Mouse (Mus musculus) intestine, embryonic 16.5 days (tissue): ENCODE measurements around the gene Cdc34. TPM values are rescaled to one million over a fixed set of nuclear protein-coding genes. Genes with fewer than 3 reads are reported as not detected.

ENCODE experiments used
- ATAC-seq: fragments of 200-750 bp; cut with Nextera tagmentation; 2 replicates; pipeline ENCODE4 v1.8.0; 2017; ENCODE audit warnings: moderate TSS enrichment, moderate library complexity
- H3K27ac ChIP-seq: fragments of 300-500 bp; sonication (generic); 2 replicates; pipeline ENCODE4 v1.5.1; 2014; ENCODE audit warnings: mild to moderate bottlenecking, low read length
- H3K27me3 ChIP-seq: fragments of 300-500 bp; sonication (generic); replicated peaks from 2 replicates; pipeline ENCODE4 v1.6.1; 2014; ENCODE audit warnings: low read length, control low read depth, mixed read lengths; ENCODE audit not compliant: control insufficient read depth, insufficient read depth
- H3K36me3 ChIP-seq: fragments of 300-500 bp; sonication (generic); 2 replicates; pipeline ENCODE4 v1.6.1; 2014; ENCODE audit warnings: low read length, control low read depth; ENCODE audit not compliant: control insufficient read depth, insufficient read depth
- H3K4me1 ChIP-seq: fragments of 300-500 bp; sonication (generic); 2 replicates; pipeline ENCODE4 v1.6.1; 2014; ENCODE audit warnings: low read length, control low read depth, mixed read lengths; ENCODE audit not compliant: control insufficient read depth, insufficient read depth
- H3K4me2 ChIP-seq: fragments of 300-500 bp; sonication (generic); 2 replicates; pipeline ENCODE4 v1.6.1; 2014; ENCODE audit warnings: low read depth, low read length, control low read depth
- H3K4me3 ChIP-seq: fragments of 300-500 bp; sonication (generic); 2 replicates; pipeline ENCODE4 v1.5.1; 2014; ENCODE audit warnings: mild to moderate bottlenecking, low read length
- H3K9ac ChIP-seq: fragments of 300-500 bp; sonication (generic); 2 replicates; pipeline ENCODE4 v1.6.1; 2014; ENCODE audit warnings: low read depth, low read length
- H3K9me3 ChIP-seq: fragments of 300-500 bp; sonication (generic); 2 replicates; pipeline ENCODE4 v1.6.1; 2016; ENCODE audit warnings: low read length, control low read depth; ENCODE audit not compliant: control insufficient read depth
- WGBS: fragments of 180-500 bp; shearing (Covaris S2); extraction: QIAGEN DNeasy Blood & Tissue Kit; methylation state at CpG from one replicate; pipeline ENCODE4 v1.1.7; 2014; 5-methylcytosine and 5-hydroxymethylcytosine counted together
- polyA plus RNA-seq: library from polyadenylated mRNA; unstranded; fragments of >200 nt; fragmentation: Nextera tagmentation; extraction: Ambion mirVana; gene quantifications from 2 replicates; pipeline ENCODE4 v1.2.1, GENCODE M21; 2015

The Cdc34 gene
- 120 and 128 TPM in 2 replicates for polyA plus RNA-seq

DNA sequence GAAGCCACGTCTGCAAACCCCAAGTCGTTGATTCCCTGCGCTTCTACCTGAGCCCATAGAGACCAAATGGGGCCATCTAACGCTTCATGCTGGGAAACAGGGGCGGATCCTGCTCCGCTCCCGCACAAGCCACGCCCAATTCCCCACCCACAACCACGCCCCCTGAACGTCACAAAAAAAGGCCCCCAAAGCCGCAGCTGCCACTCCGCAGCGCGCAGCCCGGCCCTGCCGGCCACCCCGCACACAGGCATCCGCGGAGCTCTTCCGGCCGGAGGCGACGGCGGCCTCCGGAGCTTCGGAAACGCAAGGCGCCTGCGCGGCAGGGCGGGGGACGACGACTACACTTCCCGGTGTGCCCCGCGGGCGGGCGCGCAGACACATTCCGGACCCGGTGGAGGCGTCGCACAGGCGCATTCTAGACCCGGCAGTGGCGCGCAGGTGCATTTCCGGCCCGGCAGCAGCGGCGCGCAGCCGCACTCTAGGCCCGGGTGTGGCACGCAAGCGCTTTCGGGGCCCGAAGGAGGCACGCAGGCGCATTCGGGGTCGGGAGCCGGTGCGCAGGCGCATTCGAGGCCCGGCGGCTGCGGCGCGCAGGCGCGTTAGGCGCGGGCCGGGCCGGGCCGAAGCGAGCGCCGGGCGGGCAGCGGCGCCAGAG lies at the start of gene Cdc34:
Gene Cdc34 (plus strand): TSS at position 605 of the 655 bp plus-strand sequence.
- ATAC-seq = peak; percentile 95
- H3K4me3 ChIP-seq = peak within 1 kb of the TSS; percentile 88
- H3K4me1 ChIP-seq = peaks cover 24% of the 10 kb centered on the region
- peak within 1 kb of the TSS; percentile 86 for H3K27ac ChIP-seq
- H3K36me3 ChIP-seq = peaks cover 16% of the 10 kb centered on the region
- H3K9ac ChIP-seq = peak within 1 kb of the TSS; percentile 87
- no peaks in the 10 kb centered on the region for H3K9me3 ChIP-seq
- WGBS = under 1% methylated on average over 75 of the region's 84 CpGs
- no peaks in the 10 kb centered on the region for H3K27me3 ChIP-seq
- H3K4me2 ChIP-seq = peak within 1 kb of the TSS; percentile 70

- Histone ChIP-seq H3K27ac (no peak overlapping the region), H3K4me3 (no peak overlapping the region), H3K4me1 (peaks cover 2% of the 10 kb centered on the region), H3K27me3 (peaks cover 2% of the 10 kb centered on the region; the same call in 1 of the 2 replicates), H3K9ac (no peak overlapping the region), H3K9me3 (no peaks in the 10 kb centered on the region), H3K4me2 (no peak overlapping the region), H3K36me3 (no peaks in the 10 kb centered on the region)
- ATAC-seq = no peak
- 81% methylated on average over 17 of the region's 17 CpGs for WGBS
Measured at GRCm38 (mm10) chr10:79633006-79633777, 48.8 kb upstream of the Cdc34 start.

GRCm38 (mm10) chr10:79636287-79636686 lies 45.7 kb upstream of the Cdc34 start:
- H3K36me3 ChIP-seq = no peaks in the 10 kb centered on the region
- peaks cover 16% of the 10 kb centered on the region for H3K4me1 ChIP-seq
- 83% methylated on average over 8 of the region's 8 CpGs for WGBS
- H3K4me2 ChIP-seq = no peak overlapping the region
- H3K9me3 ChIP-seq = no peaks in the 10 kb centered on the region
- H3K27me3 ChIP-seq = peaks cover 10% of the 10 kb centered on the region; the same call in 1 of the 2 replicates
- H3K4me3 ChIP-seq = no peak overlapping the region
- H3K9ac ChIP-seq = no peak overlapping the region
- no peak overlapping the region for H3K27ac ChIP-seq
- no peak for ATAC-seq

GRCm38 (mm10) chr10:79637128-79638110 lies 44.6 kb upstream of the Cdc34 start, which contains the start of gene Shc2:
Shc2 (minus strand) TSS chr10:79637918.
- Histone ChIP-seq H3K4me2 (peak within 1 kb of the TSS; percentile 94), H3K27me3 (peaks cover 10% of the 10 kb centered on the region; the same call in 1 of the 2 replicates), H3K4me3 (peak within 1 kb of the TSS; percentile 57), H3K4me1 (peaks cover 16% of the 10 kb centered on the region), H3K9ac (peak within 1 kb of the TSS; percentile 64), H3K36me3 (no peaks in the 10 kb centered on the region), H3K27ac (peak within 1 kb of the TSS; percentile 33; the same call in 1 of the 2 replicates), H3K9me3 (no peaks in the 10 kb centered on the region)
- WGBS = under 1% methylated on average over 99 of the region's 116 CpGs
- peak; percentile 71 for ATAC-seq

- peaks cover 10% of the 10 kb centered on the region; the same call in 1 of the 2 replicates for H3K27me3 ChIP-seq
- H3K27ac ChIP-seq = peak overlapping the region; percentile 33; the same call in 1 of the 2 replicates
- H3K9ac ChIP-seq = peak overlapping the region; percentile 64
- ATAC-seq = peak; percentile 41
- whole genome bisulfite sequencing = 8% methylated on average over 23 of the region's 23 CpGs
- H3K4me2 ChIP-seq = peak overlapping the region; percentile 94
- H3K9me3 ChIP-seq = no peaks in the 10 kb centered on the region
- peak overlapping the region; percentile 57 for H3K4me3 ChIP-seq
- no peaks in the 10 kb centered on the region for H3K36me3 ChIP-seq
- H3K4me1 ChIP-seq = peaks cover 16% of the 10 kb centered on the region
Measured at GRCm38 (mm10) chr10:79638486-79639204, 43.4 kb upstream of the Cdc34 start.

GRCm38 (mm10) chr10:79645711-79646110 lies 36.3 kb upstream of the Cdc34 start, which contains the start of gene Odf3l2:
Odf3l2 (minus strand) TSS chr10:79645738.
- WGBS = 70% methylated on average over 8 of the region's 8 CpGs
- Histone ChIP-seq H3K4me1 (no peaks in the 10 kb centered on the region), H3K4me3 (no peak within 1 kb of the TSS), H3K9ac (no peak within 1 kb of the TSS), H3K9me3 (no peaks in the 10 kb centered on the region), H3K27ac (no peak within 1 kb of the TSS), H3K4me2 (no peak within 1 kb of the TSS), H3K36me3 (no peaks in the 10 kb centered on the region), H3K27me3 (no peaks in the 10 kb centered on the region)
- ATAC-seq = no peak

DNA sequence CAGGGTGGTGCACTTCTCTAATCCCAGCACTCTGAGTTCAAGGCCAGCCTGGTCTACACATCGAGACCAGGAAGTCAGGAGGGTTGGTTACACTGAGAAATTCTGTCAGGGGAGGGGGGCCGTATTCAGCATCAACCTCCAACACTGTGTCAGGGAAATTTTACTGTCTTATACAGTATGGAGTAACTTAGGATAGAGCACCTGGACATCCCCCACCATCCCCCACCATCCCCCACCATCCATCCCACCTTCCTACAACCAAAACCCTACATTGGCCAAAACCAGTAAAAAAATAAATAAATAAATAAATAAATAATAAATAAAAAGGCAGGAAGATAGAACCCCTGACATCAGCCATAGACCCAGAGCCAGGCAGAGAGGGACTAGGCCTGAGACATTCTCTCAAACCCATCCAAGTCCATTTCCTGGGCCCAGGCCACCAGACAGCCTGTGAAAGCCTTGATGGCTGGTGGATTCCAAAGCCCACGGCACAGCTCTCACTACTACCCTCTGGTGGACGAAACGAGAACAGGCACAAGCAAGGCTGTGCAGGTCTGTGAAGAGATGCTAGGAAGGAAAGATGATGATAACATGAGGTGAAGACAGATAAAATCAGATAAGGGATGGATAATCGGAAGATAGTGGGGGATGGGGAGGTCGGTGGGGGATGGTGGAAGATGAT lies 32.8 kb upstream of the Cdc34 start:
- Histone ChIP-seq H3K9me3 (no peaks in the 10 kb centered on the region), H3K27ac (no peak overlapping the region), H3K27me3 (no peaks in the 10 kb centered on the region), H3K4me3 (no peak overlapping the region), H3K36me3 (no peaks in the 10 kb centered on the region), H3K4me1 (no peaks in the 10 kb centered on the region), H3K9ac (no peak overlapping the region), H3K4me2 (no peak overlapping the region)
- peak; percentile 70 for ATAC-seq
- 29% methylated on average over 7 of the region's 7 CpGs for WGBS

DNA sequence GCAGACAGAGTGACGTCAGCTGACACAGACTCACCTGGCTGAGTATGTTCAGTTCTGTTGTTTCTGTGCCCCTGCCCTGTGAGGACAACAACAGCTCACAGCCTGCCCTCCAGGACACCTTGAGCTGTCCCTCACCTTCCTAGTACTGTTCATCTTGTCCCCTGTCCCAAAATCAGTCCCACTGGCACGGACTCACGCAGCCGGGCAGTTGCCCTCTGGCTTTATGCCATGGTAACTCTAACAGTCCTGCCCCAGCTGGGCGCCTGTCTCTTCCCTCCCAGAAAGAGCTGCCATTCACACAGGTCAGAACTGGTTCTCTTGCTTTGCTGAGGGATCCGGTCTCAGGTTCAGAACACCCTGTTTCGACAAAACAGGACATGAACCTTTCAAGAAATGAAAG lies 29.2 kb upstream of the Cdc34 start:
- Histone ChIP-seq H3K9me3 (no peaks in the 10 kb centered on the region), H3K4me2 (no peak overlapping the region), H3K36me3 (no peaks in the 10 kb centered on the region), H3K4me3 (no peak overlapping the region), H3K4me1 (no peaks in the 10 kb centered on the region), H3K27ac (no peak overlapping the region), H3K27me3 (no peaks in the 10 kb centered on the region), H3K9ac (no peak overlapping the region)
- 79% methylated on average over 7 of the region's 7 CpGs for WGBS
- no peak for ATAC-seq
